ENCODE assay signal across 9 mouse cellular contexts in genomic region chr7:98348043-98348442, GRCm38 (mm10). TPM values are rescaled to one million over a fixed set of nuclear protein-coding genes. Genes with fewer than 3 reads are reported as not detected.
DNase-seq lines count a peak whose midpoint lies in the region; ATAC-seq and TF ChIP-seq lines count a peak whose summit lies in the region.
"Had no signal": no experiment of that assay in that cellular context is flagged by ENCODE, and none has a peak within 500 bp of the region (broad histone marks: within the 10 kb centered on the region; RNA-seq: fewer than 3 reads in every experiment).

No protein-coding gene starts in this region.

- no peaks in the 10 kb centered on the region for H3K4me1 ChIP-seq in MEL (ENCODE audit: control insufficient read depth in 1 of 2, insufficient read depth in 2 of 2, low read length in 2 of 2)

- peak; percentile 60; the same call in 1 of the 2 replicates for ATAC-seq in monocyte, adult 5-6 weeks (replicated peaks; ENCODE audit: insufficient number of reproducible peaks, low FRiP score, low TSS enrichment, poor library complexity, severe bottlenecking)

- no peak for TF ChIP-seq POLR2A in MEL (IDR thresholded peaks at IDR 0.05; ENCODE audit: control insufficient read depth in 1 of 2, insufficient read depth in 1 of 2, low read depth in 1 of 2, low read length in 2 of 2, poor library complexity in 1 of 2)

- TF ChIP-seq RAD21 in MEL (IDR thresholded peaks at IDR 0.05; ENCODE audit: low read depth, low read length): peak; percentile 46

- no peaks in the 10 kb centered on the region for H3K27me3 ChIP-seq in MEL (ENCODE audit: control insufficient read depth in 1 of 2, insufficient read depth in 2 of 2, low read length in 2 of 2)

- no peak overlapping the region for H3K4me3 ChIP-seq in MEL (ENCODE audit: control insufficient read depth in 1 of 2, insufficient read depth in 1 of 2, low read depth in 2 of 2, low read length in 2 of 2)

- intact Hi-C loops in left cerebral cortex, postnatal 10 days (cut with DNase I): loop anchor here (2.0 kb wide), 1 partner anchor 83 kb away; no protein-coding TSS in a partner anchor

- no peak overlapping the region for H3K9ac ChIP-seq in MEL (ENCODE audit: control insufficient read depth, low read depth, low read length, poor library complexity, severe bottlenecking)

- TF ChIP-seq CTCF in MEL (IDR thresholded peaks at IDR 0.05 in 2 of 3, conservative IDR thresholded peaks at IDR 0.05 in 1 of 3; ENCODE audit: control insufficient read depth in 1 of 3, insufficient read depth in 1 of 3, low read depth in 2 of 3, low read length in 3 of 3, poor library complexity in 1 of 3, severe bottlenecking in 1 of 3): peak; percentile 81 to 87 (median 83)

- no peaks in the 10 kb centered on the region for H3K36me3 ChIP-seq in MEL (ENCODE audit: control insufficient read depth in 1 of 2, insufficient read depth in 2 of 2, low read length in 2 of 2)

- no peak for TF ChIP-seq EP300 in MEL (IDR thresholded peaks at IDR 0.05; ENCODE audit: low read depth in 1 of 2, low read length in 2 of 2)

- DNase-seq in layer of hippocampus, adult 11-12 months (ENCODE audit: low spot score): peak; percentile 65
- no peak for DNase-seq in layer of hippocampus, adult 9-11 months
- DNase-seq in MEL (ENCODE audit: low read depth, low spot score): peak; percentile 76
- DNase-seq in cerebellum, adult 8-10 months: peak; percentile 49
- DNase-seq in gastrocnemius, postnatal 10 days: peak; percentile 76
- DNase-seq in left cerebral cortex, postnatal 10 days (ENCODE audit: extremely low spot score in 1 of 2, low spot score in 2 of 2): peak; percentile 33 to 72
- peak; percentile 44 to 73 for DNase-seq in thymus, postnatal 10 days (ENCODE audit: low spot score in 2 of 2)

- H3K9me3 ChIP-seq in MEL (replicated peaks; ENCODE audit: insufficient read depth, low read length): no peaks in the 10 kb centered on the region

- no peaks in the 10 kb centered on the region for H3K79me2 ChIP-seq in MEL (ENCODE audit: control insufficient read depth, insufficient read depth, low read length, poor library complexity)

- H3K27ac ChIP-seq in MEL (ENCODE audit: control insufficient read depth, low read depth, low read length): no peak overlapping the region
- H3K27ac ChIP-seq: macrophage had no signal

TF ChIP-seq in MEL, 35 proteins besides CTCF, POLR2A, EP300 and RAD21:
- no peak for TF ChIP-seq KAT2A (conservative IDR thresholded peaks at IDR 0.05; ENCODE audit: low read depth, low read length)
- TF ChIP-seq ZC3H11A (IDR thresholded peaks at IDR 0.05; ENCODE audit: low read depth, low read length): peak; percentile 27; the same call in 1 of the 2 replicates
- TF ChIP-seq CHD1 (IDR thresholded peaks at IDR 0.05; ENCODE audit: low read depth, low read length): no peak
- no peak for TF ChIP-seq TAL1 (IDR thresholded peaks at IDR 0.05; ENCODE audit: low read length)
- peak; percentile 81 for TF ChIP-seq SMC3 (IDR thresholded peaks at IDR 0.05; ENCODE audit: low read depth, low read length)
- no peak for TF ChIP-seq UBTF (IDR thresholded peaks at IDR 0.05; ENCODE audit: borderline replicate concordance, insufficient read depth, low read depth, low read length)
- TF ChIP-seq ZMIZ1 (IDR thresholded peaks at IDR 0.05; ENCODE audit: low read depth, low read length): no peak

RNA-seq across cellular contexts. Expression of gene Tsku, which starts 13.1 kb away (rescaled TPM):
- total RNA-seq in MEL (2012; rRNA removed): 0.12 and 0.16 TPM in 2 replicates
- polyA plus RNA-seq in MEL (2012; ENCODE audit: insufficient read depth in 1 of 2, insufficient read length in 2 of 2, low read depth in 1 of 2, low replicate concordance in 2 of 2, missing spikeins in 1 of 2): under 1 TPM in 1 of 2 experiments, not detected in 1; 0.99 TPM
- 1 to 10 TPM; 4.6 to 8.9 TPM for total RNA-seq in gastrocnemius, postnatal 10 days (2021)
- 1 to 10 TPM; 4.2 to 5.5 TPM for total RNA-seq in left cerebral cortex, postnatal 10 days (2021)
- total RNA-seq in monocyte, adult 5-6 weeks (2017): not detected in 3 replicates

RNA-seq across cellular contexts. Expression of gene Acer3, which starts 27.0 kb away (rescaled TPM):
- total RNA-seq in MEL (2012; rRNA removed): 41.7 and 44.3 TPM in 2 replicates
- polyA plus RNA-seq in MEL (2012; ENCODE audit: insufficient read depth in 1 of 2, insufficient read length in 2 of 2, low read depth in 1 of 2, low replicate concordance in 2 of 2, missing spikeins in 1 of 2): 10 to 100 TPM in 1 of 2 experiments, not detected in 1; 17.2 TPM
- 1 to 10 TPM; 5.1 to 6.1 TPM for total RNA-seq in gastrocnemius, postnatal 10 days (2021)
- 10 to 100 TPM; 14.5 to 16.1 TPM for total RNA-seq in left cerebral cortex, postnatal 10 days (2021)
- total RNA-seq in monocyte, adult 5-6 weeks (2017): 111 to 164 TPM (median 121 TPM) in 3 replicates
